Mouse (Mus musculus): ENCODE results near the gene Car15. TPM values are rescaled to one million over a fixed set of nuclear protein-coding genes. Genes with fewer than 3 reads are reported as not detected.

Gene Car15
- polyA plus RNA-seq, 1 experiment from 2014 or later = 1.5 TPM

GRCm38 (mm10) chr16:17853263-17853662 lies 15.1 kb upstream of the Car15 start:
- 88% methylated on average over 2 of the region's 2 CpGs for WGBS
- Histone ChIP-seq H3K4me1 (replicated peaks) (no peaks in the 10 kb centered on the region), H3K9me3 (replicated peaks) (no peaks in the 10 kb centered on the region), H3K4me2 (no peak overlapping the region), H3K9ac (no peak overlapping the region), H3K36me3 (peaks cover 83% of the 10 kb centered on the region), H3K27me3 (replicated peaks) (no peaks in the 10 kb centered on the region), H3K4me3 (no peak overlapping the region), H3K27ac (ENCODE audit: poor library complexity, severe bottlenecking) (no peak overlapping the region)
- ATAC-seq (ENCODE audit: insufficient number of reproducible peaks, low FRiP score) = no peak

- no peak overlapping the region for H3K9ac ChIP-seq
- no peaks in the 10 kb centered on the region for H3K9me3 ChIP-seq (replicated peaks)
- 94% methylated on average over 1 of the region's 1 CpGs for WGBS
- H3K36me3 ChIP-seq = peaks cover 79% of the 10 kb centered on the region
- no peaks in the 10 kb centered on the region for H3K4me1 ChIP-seq (replicated peaks)
- H3K27ac ChIP-seq (ENCODE audit: poor library complexity, severe bottlenecking) = no peak overlapping the region
- H3K4me3 ChIP-seq = no peak overlapping the region
- no peaks in the 10 kb centered on the region for H3K27me3 ChIP-seq (replicated peaks)
- H3K4me2 ChIP-seq = no peak overlapping the region
- ATAC-seq (ENCODE audit: insufficient number of reproducible peaks, low FRiP score) = no peak
Observed at GRCm38 (mm10) chr16:17851860-17852259, 13.7 kb upstream of the Car15 start.

- Histone ChIP-seq H3K27me3 (replicated peaks) (no peaks in the 10 kb centered on the region), H3K36me3 (peaks cover 79% of the 10 kb centered on the region), H3K9ac (no peak overlapping the region), H3K4me1 (replicated peaks) (no peaks in the 10 kb centered on the region), H3K4me3 (no peak overlapping the region), H3K27ac (ENCODE audit: poor library complexity, severe bottlenecking) (no peak overlapping the region), H3K4me2 (no peak overlapping the region), H3K9me3 (replicated peaks) (no peaks in the 10 kb centered on the region)
- WGBS = 91% methylated on average over 5 of the region's 5 CpGs
- ATAC-seq (ENCODE audit: insufficient number of reproducible peaks, low FRiP score) = no peak
Observed at GRCm38 (mm10) chr16:17851331-17851730, 13.2 kb upstream of the Car15 start.

- Histone ChIP-seq H3K27ac (ENCODE audit: poor library complexity, severe bottlenecking) (no peak overlapping the region), H3K9me3 (replicated peaks) (no peaks in the 10 kb centered on the region), H3K4me2 (no peak overlapping the region), H3K4me3 (no peak overlapping the region), H3K4me1 (replicated peaks) (no peaks in the 10 kb centered on the region), H3K27me3 (replicated peaks) (no peaks in the 10 kb centered on the region), H3K36me3 (peaks cover 81% of the 10 kb centered on the region), H3K9ac (no peak overlapping the region)
- no peak for ATAC-seq (ENCODE audit: insufficient number of reproducible peaks, low FRiP score)
- 76% methylated on average over 6 of the region's 6 CpGs for WGBS
Observed at GRCm38 (mm10) chr16:17849486-17849885, 11.3 kb upstream of the Car15 start.

GRCm38 (mm10) chr16:17848928-17849327 lies 10.8 kb upstream of the Car15 start:
- Histone ChIP-seq H3K36me3 (peaks cover 81% of the 10 kb centered on the region), H3K9ac (no peak overlapping the region), H3K4me2 (no peak overlapping the region), H3K4me3 (no peak overlapping the region), H3K27ac (ENCODE audit: poor library complexity, severe bottlenecking) (no peak overlapping the region), H3K4me1 (replicated peaks) (no peaks in the 10 kb centered on the region), H3K27me3 (replicated peaks) (no peaks in the 10 kb centered on the region), H3K9me3 (replicated peaks) (no peaks in the 10 kb centered on the region)
- ATAC-seq (ENCODE audit: insufficient number of reproducible peaks, low FRiP score) = no peak
- 35% methylated on average over 1 of the region's 1 CpGs for WGBS

GRCm38 (mm10) chr16:17848431-17848830 lies 10.3 kb upstream of the Car15 start:
- H3K27ac ChIP-seq (ENCODE audit: poor library complexity, severe bottlenecking) = no peak overlapping the region
- H3K9ac ChIP-seq = no peak overlapping the region
- no peaks in the 10 kb centered on the region for H3K9me3 ChIP-seq (replicated peaks)
- H3K4me2 ChIP-seq = no peak overlapping the region
- H3K27me3 ChIP-seq (replicated peaks) = no peaks in the 10 kb centered on the region
- WGBS = 89% methylated on average over 6 of the region's 6 CpGs
- no peak for ATAC-seq (ENCODE audit: insufficient number of reproducible peaks, low FRiP score)
- H3K4me3 ChIP-seq = no peak overlapping the region
- no peaks in the 10 kb centered on the region for H3K4me1 ChIP-seq (replicated peaks)
- peaks cover 83% of the 10 kb centered on the region for H3K36me3 ChIP-seq

- H3K4me3 ChIP-seq = no peak overlapping the region
- H3K27ac ChIP-seq (ENCODE audit: poor library complexity, severe bottlenecking) = no peak overlapping the region
- no peaks in the 10 kb centered on the region for H3K4me1 ChIP-seq (replicated peaks)
- no peak overlapping the region for H3K4me2 ChIP-seq
- no peaks in the 10 kb centered on the region for H3K27me3 ChIP-seq (replicated peaks)
- ATAC-seq (ENCODE audit: insufficient number of reproducible peaks, low FRiP score) = no peak
- peaks cover 84% of the 10 kb centered on the region for H3K36me3 ChIP-seq
- 88% methylated on average over 10 of the region's 10 CpGs for WGBS
- H3K9me3 ChIP-seq (replicated peaks) = no peaks in the 10 kb centered on the region
- no peak overlapping the region for H3K9ac ChIP-seq
Observed at GRCm38 (mm10) chr16:17843701-17844365, 5.7 kb upstream of the Car15 start.

- Histone ChIP-seq H3K27ac (ENCODE audit: poor library complexity, severe bottlenecking) (no peak overlapping the region), H3K9ac (no peak overlapping the region), H3K36me3 (peaks cover 73% of the 10 kb centered on the region), H3K4me2 (no peak overlapping the region), H3K4me1 (replicated peaks) (no peaks in the 10 kb centered on the region), H3K4me3 (no peak overlapping the region), H3K9me3 (replicated peaks) (no peaks in the 10 kb centered on the region), H3K27me3 (replicated peaks) (peaks cover 7% of the 10 kb centered on the region)
- 92% methylated on average over 7 of the region's 7 CpGs for WGBS
- no peak for ATAC-seq (ENCODE audit: insufficient number of reproducible peaks, low FRiP score)
Observed at GRCm38 (mm10) chr16:17842437-17842836, 4.3 kb upstream of the Car15 start.

GRCm38 (mm10) chr16:17839976-17840375 lies 1.8 kb upstream of the Car15 start:
- H3K27me3 ChIP-seq (replicated peaks) = peaks cover 32% of the 10 kb centered on the region
- H3K9me3 ChIP-seq (replicated peaks) = no peaks in the 10 kb centered on the region
- no peak overlapping the region for H3K9ac ChIP-seq
- no peak overlapping the region for H3K4me3 ChIP-seq
- H3K4me1 ChIP-seq (replicated peaks) = no peaks in the 10 kb centered on the region
- ATAC-seq (ENCODE audit: insufficient number of reproducible peaks, low FRiP score) = no peak
- no peak overlapping the region for H3K27ac ChIP-seq (ENCODE audit: poor library complexity, severe bottlenecking)
- WGBS = 74% methylated on average over 4 of the region's 4 CpGs
- H3K36me3 ChIP-seq = peaks cover 50% of the 10 kb centered on the region
- H3K4me2 ChIP-seq = no peak overlapping the region

GRCm38 (mm10) chr16:17835481-17835880 lies 2.7 kb downstream of the Car15 start:
- Histone ChIP-seq H3K9me3 (replicated peaks) (no peaks in the 10 kb centered on the region), H3K9ac (no peak overlapping the region), H3K4me3 (no peak overlapping the region), H3K27me3 (replicated peaks) (peaks cover 77% of the 10 kb centered on the region), H3K36me3 (peaks cover 6% of the 10 kb centered on the region; the same call in 1 of the 2 replicates), H3K4me1 (replicated peaks) (peaks cover 16% of the 10 kb centered on the region), H3K4me2 (no peak overlapping the region), H3K27ac (ENCODE audit: poor library complexity, severe bottlenecking) (no peak overlapping the region)
- ATAC-seq (ENCODE audit: insufficient number of reproducible peaks, low FRiP score) = no peak
- 40% methylated on average over 13 of the region's 13 CpGs for WGBS

- Histone ChIP-seq H3K9ac (no peak overlapping the region), H3K27me3 (replicated peaks) (peaks cover 86% of the 10 kb centered on the region), H3K36me3 (no peaks in the 10 kb centered on the region), H3K9me3 (replicated peaks) (no peaks in the 10 kb centered on the region), H3K4me1 (replicated peaks) (peaks cover 16% of the 10 kb centered on the region), H3K4me2 (peak overlapping the region; percentile 100), H3K4me3 (peak overlapping the region; percentile 72), H3K27ac (ENCODE audit: poor library complexity, severe bottlenecking) (no peak overlapping the region)
- no peak for ATAC-seq (ENCODE audit: insufficient number of reproducible peaks, low FRiP score)
- 37% methylated on average over 7 of the region's 7 CpGs for WGBS
Observed at GRCm38 (mm10) chr16:17834543-17834942, 3.6 kb downstream of the Car15 start.
